Mouse (Mus musculus) ES-E14 (cell line): ENCODE results near the gene BC030500.

ENCODE experiments used
- CHD2 ChIP-seq: IDR thresholded peaks from 2 replicates; pipeline ENCODE4 v1.6.1; 2014; ENCODE audit warnings: mild to moderate bottlenecking, low read depth, low read length, inconsistent platforms
- MAFK ChIP-seq: IDR thresholded peaks from 2 replicates; pipeline ENCODE4 v1.6.1; 2014; ENCODE audit warnings: mild to moderate bottlenecking, low read depth, low read length, inconsistent platforms; ENCODE audit not compliant: insufficient read depth
- ZNF384 ChIP-seq: IDR thresholded peaks from 2 replicates; pipeline ENCODE4 v1.6.1; 2012; ENCODE audit warnings: low read depth, low read length, inconsistent platforms

DNA sequence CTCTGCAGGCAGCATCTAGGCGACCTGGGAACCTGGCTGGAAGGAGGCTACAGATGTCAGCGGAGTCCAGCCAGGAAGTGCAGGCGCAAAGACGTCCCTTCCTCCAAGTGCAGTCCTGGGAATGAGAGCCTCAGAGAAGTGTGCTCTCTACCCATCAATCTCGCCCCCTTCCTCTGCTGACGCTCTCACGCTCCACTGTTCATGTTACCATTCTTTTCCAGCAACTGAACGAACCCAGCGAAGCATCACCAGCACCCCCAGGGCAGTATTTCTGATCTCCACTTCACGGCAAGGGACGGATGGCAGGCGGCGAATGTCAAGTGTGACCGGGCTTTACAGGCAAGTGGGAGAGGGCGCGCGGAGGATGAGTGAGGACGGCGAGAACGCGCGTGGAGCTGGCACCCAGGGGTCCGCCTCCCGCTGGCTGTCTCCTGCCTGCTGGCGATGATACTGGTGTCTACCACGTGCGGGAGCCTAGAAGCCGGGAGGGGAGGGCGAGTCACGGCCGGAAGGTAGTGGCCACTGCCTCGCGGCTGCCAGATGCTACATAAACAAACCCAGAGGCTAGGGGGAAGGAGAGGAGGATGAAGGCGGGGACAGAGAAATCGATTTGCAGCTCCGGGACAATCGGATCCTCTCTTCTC is 763 bp downstream of the BC030500 start, which contains the start of gene Galntl6:
- no peak for TF ChIP-seq ZNF384
- TF ChIP-seq MAFK, result no peak
- TF ChIP-seq CHD2, result no peak
